Mouse (Mus musculus) A20 (cell line): ENCODE data around the gene Aloxe3.

ENCODE experiments used
- DNase-seq: peaks from one replicate; pipeline ENCODE4 v3.0.0-alpha.2; 2011; ENCODE audit warnings: low read depth, low spot score

Gene Aloxe3

GRCm38 (mm10) chr11:69094697-69095429, 30.8 kb upstream of the Aloxe3 start, which contains the start of gene Per1:
Gene Per1 (plus strand): TSS chr11:69095217.
- DNase-seq, result peak; percentile 99

- DNase-seq, result peak; percentile 81
Observed at GRCm38 (mm10) chr11:69095511-69096231, 30.0 kb upstream of the Aloxe3 start.

- DNase-seq, result no peak
Observed at GRCm38 (mm10) chr11:69096360-69096986, 29.2 kb upstream of the Aloxe3 start.

- DNase-seq, result peak; percentile 79
Observed at GRCm38 (mm10) chr11:69096987-69097900, 28.5 kb upstream of the Aloxe3 start.

GRCm38 (mm10) chr11:69098039-69098761, 27.5 kb upstream of the Aloxe3 start:
- DNase-seq, result peak; percentile 56

GRCm38 (mm10) chr11:69098762-69099091, 27.0 kb upstream of the Aloxe3 start:
- DNase-seq, result peak; percentile 98

GRCm38 (mm10) chr11:69099177-69099914, 26.4 kb upstream of the Aloxe3 start:
- DNase-seq, result no peak

GRCm38 (mm10) chr11:69099915-69100345, 25.8 kb upstream of the Aloxe3 start:
- DNase-seq, result peak; percentile 97

GRCm38 (mm10) chr11:69100639-69101360, 24.9 kb upstream of the Aloxe3 start:
- peak; percentile 37 for DNase-seq

- DNase-seq, result no peak
Observed at GRCm38 (mm10) chr11:69101604-69102402, 23.9 kb upstream of the Aloxe3 start.

GRCm38 (mm10) chr11:69102403-69102725, 23.3 kb upstream of the Aloxe3 start:
- DNase-seq, result no peak

GRCm38 (mm10) chr11:69103121-69103520, 22.6 kb upstream of the Aloxe3 start:
- DNase-seq, result no peak

- no peak for DNase-seq
Observed at GRCm38 (mm10) chr11:69103531-69104435, 21.9 kb upstream of the Aloxe3 start.

- no peak for DNase-seq
Observed at GRCm38 (mm10) chr11:69104487-69104886, 21.2 kb upstream of the Aloxe3 start.

GRCm38 (mm10) chr11:69105227-69105626, 20.5 kb upstream of the Aloxe3 start:
- DNase-seq, result no peak

- DNase-seq, result no peak
Observed at GRCm38 (mm10) chr11:69105796-69106195, 19.9 kb upstream of the Aloxe3 start.

- DNase-seq, result no peak
Observed at GRCm38 (mm10) chr11:69106299-69106698, 19.4 kb upstream of the Aloxe3 start.

GRCm38 (mm10) chr11:69106842-69107241, 18.9 kb upstream of the Aloxe3 start:
- DNase-seq, result no peak
